Mouse (Mus musculus): Measurements from ENCODE around the gene Rrp7a.

DNA sequence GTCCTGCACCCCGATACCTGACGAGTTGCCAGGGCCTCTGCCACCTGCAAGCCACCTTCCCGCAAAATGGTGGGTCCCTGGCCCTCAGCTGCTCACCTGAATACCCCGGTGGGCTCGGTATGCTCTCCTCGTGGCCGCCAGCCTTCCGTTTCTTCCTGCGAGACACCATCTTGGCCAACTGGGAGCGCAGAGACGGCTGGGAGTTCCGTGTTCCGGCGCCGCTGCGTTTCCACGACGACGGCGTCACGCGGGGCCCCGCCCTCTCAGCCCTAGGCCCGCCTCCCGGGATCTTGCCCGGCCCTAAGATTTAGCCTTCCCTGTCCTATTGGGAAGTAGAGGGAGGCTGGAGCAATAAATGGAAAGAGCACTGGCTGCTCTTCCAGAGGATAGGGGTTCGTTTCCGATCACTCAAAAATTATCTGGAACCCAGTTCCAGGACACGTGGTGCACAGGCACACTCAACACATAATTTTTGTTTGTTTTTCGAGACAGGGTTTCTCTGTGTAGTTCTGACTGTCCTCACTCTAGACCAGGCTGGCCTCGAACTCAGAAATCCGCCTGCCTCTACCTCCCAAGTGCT, at the start of gene Rrp7a:
- TF ChIP-seq GATA1 (IDR thresholded peaks at IDR 0.05; ENCODE audit: low read length), result no peak
- no peak for TF ChIP-seq TAL1 (IDR thresholded peaks at IDR 0.05; ENCODE audit: low read length)

Measured in erythroblast, embryonic 14.5 days (primary cell).